Mouse (Mus musculus) left cerebral cortex, adult 18-20 months (tissue): ENCODE data around the gene Pik3c2b. TPM values are rescaled to one million over a fixed set of nuclear protein-coding genes. Genes with fewer than 3 reads are reported as not detected.

Source experiments
- DNase-seq, 2 experiments: peaks; one replicate each; pipeline ENCODE4 v3.0.0; 2021 to 2022; ENCODE audit warnings: low spot score in 2 of 2, mixed read lengths in 1 of 2
- total RNA-seq, 2 experiments: library from RNA; stranded (reverse); gene quantifications; 2 replicates each; pipeline ENCODE4 v1.2.3; 2021

The Pik3c2b gene
- total RNA-seq, 2 experiments from 2014 or later, result 14.6 to 15.2 TPM

- DNase-seq, result no peak
Measured at GRCm38 (mm10) chr1:133090641-133091040, 45.2 kb downstream of the Pik3c2b start.

DNA sequence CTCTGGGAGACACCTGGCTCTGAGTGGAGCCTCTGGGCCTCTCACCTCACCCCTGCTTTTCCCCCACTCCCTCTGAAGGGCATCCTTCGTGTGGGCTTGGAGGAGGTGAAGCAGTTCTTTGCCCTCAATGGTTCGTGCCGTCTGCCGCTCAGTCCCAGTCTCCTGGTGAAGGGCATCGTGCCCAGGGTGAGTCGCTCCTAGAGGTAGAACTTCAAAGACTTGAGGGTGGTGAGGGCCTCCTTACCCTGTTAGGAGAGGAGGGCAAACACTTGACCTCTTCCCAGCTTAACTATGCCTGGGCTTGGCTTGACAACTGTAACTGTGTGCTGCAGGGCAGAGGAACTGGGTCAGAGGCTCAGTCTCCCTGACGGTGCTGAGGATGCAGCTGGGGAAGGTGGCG lies 46.0 kb downstream of the Pik3c2b start:
- no peak for DNase-seq

- no peak for DNase-seq
Measured at GRCm38 (mm10) chr1:133093719-133094118, 48.3 kb downstream of the Pik3c2b start.

- peak; percentile 81 to 83 for DNase-seq
Measured at GRCm38 (mm10) chr1:133100980-133101798, 55.7 kb downstream of the Pik3c2b start.

DNA sequence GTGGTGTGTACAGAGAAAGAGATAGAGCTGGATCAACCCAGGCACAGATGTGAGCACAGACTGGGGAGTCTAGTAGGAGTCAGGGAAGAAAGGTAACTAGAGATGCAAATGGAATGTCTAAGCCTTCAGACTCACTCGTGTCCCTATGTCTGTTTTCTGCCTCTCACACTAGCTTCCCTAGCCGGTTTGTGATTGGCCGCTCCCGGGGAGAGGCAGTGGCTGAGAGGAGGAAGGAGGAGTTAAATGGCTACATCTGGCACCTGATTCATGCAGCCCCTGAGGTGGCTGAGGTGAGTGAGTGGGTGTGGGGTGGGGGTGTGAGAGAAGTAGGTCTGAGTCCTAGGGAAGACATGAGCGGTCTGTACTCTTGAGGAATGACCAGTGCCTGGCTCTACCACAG lies 56.6 kb downstream of the Pik3c2b start:
- no peak for DNase-seq

DNA sequence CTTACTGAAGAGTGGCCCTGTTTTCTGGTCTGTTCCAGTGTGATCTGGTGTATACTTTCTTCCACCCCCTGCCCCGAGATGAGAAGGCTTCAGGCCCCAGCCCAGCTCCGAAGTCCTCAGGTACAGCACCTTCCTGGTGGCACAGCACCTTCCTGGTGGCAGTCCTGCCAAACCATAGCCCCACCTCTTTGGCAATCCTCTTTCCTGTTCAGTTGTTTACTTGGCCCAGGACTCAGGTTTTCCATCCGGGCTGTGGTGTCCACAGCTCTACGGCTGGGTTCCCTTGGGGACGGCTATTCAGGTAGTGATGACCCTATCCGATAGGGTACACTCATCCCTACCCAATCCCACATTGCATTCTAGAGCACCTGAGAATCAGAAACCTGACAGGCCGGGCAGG lies 57.8 kb downstream of the Pik3c2b start:
- DNase-seq, result no peak

GRCm38 (mm10) chr1:133103871-133104270 lies 58.4 kb downstream of the Pik3c2b start:
- no peak for DNase-seq

GRCm38 (mm10) chr1:133116108-133116507 lies 70.6 kb downstream of the Pik3c2b start:
- DNase-seq, result no peak

GRCm38 (mm10) chr1:133118127-133118526 lies 72.7 kb downstream of the Pik3c2b start:
- DNase-seq, result no peak

GRCm38 (mm10) chr1:133118844-133119243 lies 73.4 kb downstream of the Pik3c2b start:
- DNase-seq, result no peak

GRCm38 (mm10) chr1:133119931-133120712 lies 74.7 kb downstream of the Pik3c2b start:
- no peak for DNase-seq

- no peak for DNase-seq
Measured at GRCm38 (mm10) chr1:133121246-133121645, 75.8 kb downstream of the Pik3c2b start.

DNA sequence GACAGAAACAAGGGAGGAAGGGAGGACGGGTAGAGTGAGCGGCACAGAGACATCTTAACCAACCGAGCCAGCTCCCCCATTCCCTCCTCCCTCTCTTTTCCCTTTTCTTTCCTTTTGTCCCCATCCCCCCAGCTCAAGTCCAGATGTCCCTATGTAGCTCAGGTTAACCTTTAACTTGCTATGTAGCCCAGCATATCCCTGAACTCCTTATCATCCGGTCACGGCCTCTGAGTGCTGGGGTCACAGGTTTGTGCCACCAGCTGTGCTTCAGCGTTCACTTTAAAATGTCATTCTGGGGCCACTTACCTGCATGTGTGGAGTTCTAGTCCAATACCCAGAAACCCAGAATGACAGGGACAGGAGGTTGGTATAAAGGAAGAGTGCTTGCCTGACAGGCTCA lies 78.7 kb downstream of the Pik3c2b start:
- DNase-seq, result no peak

DNA sequence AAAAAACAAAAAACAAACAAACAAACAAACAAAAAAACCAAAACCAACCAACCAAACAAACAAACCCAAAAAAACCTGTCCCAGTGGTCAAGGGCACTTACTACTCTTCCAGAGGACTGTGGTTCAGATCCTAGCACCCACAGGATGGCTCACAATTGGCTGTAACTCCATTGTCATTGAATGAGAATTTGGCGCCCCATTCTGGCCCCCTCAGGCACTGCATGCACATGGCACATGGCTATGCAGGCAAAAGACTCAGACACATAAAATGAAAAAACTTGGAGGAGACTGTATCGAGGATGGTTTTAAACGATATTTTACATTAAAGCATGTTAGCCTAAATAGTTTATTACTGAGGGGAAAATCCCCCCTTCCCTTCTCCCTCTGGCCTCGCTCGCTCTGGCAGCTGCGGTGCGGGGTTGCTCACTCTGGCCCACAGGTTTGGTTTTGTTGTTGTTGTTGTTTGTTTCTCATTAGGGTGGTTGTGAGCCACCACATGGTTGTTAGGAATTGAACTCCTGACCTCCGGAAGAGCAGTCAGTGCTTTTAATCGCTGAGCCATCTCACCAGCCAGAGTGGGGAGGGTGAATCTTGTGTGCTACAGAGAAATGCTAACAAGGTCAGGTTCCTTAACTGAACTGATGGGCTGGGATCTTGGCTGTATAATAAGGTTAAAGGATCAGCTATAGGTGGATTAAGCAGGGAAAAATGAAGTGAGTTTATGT lies 80.3 kb downstream of the Pik3c2b start:
- no peak for DNase-seq

DNA sequence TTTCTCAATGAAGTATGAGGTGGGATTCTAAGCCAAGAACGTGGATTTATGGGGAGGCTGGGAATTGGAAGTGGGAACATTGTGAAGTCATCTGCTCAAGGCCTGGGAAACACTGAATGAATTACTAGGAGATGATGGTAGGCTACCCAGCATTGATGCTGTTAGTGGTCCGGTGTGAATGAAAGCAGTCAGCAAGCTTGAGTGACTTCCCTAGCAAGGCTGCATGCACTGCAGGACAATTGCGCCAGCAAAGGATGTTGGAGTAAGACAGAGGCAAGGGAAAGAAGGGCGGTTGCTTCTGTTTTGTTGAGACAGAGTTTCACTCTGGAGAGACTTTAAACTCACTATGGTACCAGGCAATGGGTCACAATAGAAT lies 80.9 kb downstream of the Pik3c2b start:
- no peak for DNase-seq

GRCm38 (mm10) chr1:133127328-133127727 lies 81.9 kb downstream of the Pik3c2b start:
- no peak for DNase-seq

- DNase-seq, result no peak
Measured at GRCm38 (mm10) chr1:133129471-133130221, 84.2 kb downstream of the Pik3c2b start.

DNA sequence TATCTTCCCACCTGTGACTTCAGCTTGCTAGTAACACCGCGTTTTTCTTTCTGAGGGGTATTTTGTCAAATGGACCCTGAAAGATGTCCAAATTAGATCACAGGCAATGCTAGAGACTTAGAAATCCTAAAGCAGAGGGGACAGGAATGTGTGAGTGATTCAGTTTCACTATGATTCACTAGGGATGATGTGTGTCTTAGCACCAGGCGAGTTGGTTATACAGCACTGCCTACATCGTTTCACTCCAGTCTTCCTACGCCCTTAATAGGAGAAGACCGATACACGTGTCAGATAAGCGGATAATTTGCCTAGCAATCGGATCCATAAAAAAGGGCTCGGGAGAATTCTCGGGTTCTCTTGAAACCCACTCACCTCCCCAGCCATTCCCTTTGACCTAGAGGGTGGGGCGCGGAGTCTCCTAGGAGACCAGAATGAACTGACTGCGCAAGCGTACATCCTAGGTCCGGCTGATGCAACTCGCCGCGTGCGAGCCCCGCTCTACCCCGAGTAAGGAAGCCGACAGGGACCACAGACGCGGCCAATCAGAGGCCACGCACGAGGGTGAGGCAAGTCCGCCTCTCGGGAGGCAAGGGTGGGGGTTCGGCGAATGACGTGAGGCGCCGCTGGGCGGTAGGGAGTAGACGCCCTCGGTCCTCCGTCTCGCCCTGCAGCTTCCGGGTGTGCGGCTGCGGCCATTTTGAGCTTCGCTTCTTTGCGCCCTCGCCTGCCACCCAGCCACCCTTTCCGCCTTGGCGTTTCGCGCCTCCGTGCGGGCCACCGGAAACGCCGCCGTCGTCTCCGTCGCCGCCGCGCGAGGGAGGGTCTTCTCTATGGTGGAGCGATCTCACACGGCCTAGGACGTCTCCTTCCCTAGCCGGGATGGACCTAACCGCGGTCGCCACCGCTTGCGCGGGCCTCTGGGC lies 85.4 kb downstream of the Pik3c2b start, which contains the start of gene Ppp1r15b:
Ppp1r15b (plus strand) TSS at position 506 of the 923 bp plus-strand sequence.
- peak; percentile 99 to 100 for DNase-seq

- DNase-seq, result no peak
Measured at GRCm38 (mm10) chr1:133131561-133131905, 86.1 kb downstream of the Pik3c2b start.

DNA sequence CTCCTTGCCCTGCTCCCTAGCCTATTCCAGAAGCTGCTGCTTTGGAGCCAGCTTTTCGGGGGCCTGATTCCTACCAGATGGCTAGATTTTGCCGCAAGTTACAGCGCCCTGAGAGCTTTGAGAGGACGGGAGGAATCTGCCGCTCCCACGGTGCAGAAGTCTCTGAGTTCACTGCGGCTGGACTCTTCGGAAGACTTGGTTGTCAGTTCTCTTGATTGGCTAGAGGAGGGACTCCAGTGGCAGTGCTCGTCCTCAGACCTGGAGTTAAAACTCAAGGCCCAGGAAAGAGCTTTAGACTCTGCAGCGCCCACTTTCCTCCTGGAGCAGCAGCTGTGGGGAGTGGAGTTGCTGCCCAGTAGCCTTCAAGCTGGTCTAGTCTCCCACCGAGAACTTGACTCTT lies 86.5 kb downstream of the Pik3c2b start:
- DNase-seq, result no peak
